Mouse (Mus musculus) cerebellum, adult 18-20 months (tissue): ENCODE results near the gene Timm13.
A peak's percentile ranks its signal among the peaks of the same experiment; 100 is the strongest.

Experiments
- DNase-seq, 2 experiments: peaks; one replicate each; pipeline ENCODE4 v3.0.0; 2021

The Timm13 gene

DNA sequence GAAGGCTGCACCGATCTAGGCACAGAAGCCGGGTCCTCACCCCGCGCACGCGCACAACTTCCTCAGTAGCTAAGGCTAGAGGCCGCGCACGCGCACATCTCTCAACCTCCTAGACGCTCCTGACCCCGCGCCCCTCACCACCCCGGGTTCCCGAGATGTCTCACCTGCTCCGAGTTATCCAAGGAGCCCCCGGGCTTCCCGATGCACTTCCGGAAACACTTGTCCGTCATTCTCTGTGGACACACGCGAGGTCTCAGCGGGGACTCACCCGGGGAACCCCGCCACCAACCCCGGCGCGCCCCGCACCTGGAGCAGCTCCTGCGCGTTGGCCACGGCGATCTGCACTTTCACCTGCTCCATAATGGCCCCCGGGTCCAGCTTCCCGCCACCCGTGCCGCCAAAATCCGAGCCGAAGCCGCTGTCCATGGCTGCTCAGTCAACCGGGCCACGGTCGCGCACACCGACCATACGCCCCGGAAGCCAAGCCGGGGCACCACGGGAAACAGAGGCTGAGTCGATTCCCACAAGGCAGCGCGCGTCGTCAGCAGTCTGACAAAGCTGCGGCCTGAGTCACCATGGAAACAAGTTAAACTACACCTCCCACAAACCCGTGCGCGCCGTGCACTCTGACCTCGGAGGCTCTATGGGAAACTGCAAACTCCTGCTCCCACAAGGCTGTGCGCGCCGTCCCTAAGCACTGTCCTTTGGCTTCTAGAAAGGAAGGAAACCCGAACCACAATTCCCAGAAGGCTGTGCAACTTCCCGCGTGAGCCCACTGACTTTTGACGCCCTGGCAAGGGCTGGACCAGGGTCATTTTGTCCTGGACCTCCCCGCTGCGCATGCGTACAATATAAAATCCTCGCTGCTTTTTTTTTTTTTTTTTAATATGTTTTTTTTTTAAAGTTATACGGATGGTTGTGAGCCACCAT is at the start of gene Timm13:
Timm13 (minus strand) TSS at position 652 of the 930 bp plus-strand sequence.
- peak; percentile 97 to 100 for DNase-seq

DNA sequence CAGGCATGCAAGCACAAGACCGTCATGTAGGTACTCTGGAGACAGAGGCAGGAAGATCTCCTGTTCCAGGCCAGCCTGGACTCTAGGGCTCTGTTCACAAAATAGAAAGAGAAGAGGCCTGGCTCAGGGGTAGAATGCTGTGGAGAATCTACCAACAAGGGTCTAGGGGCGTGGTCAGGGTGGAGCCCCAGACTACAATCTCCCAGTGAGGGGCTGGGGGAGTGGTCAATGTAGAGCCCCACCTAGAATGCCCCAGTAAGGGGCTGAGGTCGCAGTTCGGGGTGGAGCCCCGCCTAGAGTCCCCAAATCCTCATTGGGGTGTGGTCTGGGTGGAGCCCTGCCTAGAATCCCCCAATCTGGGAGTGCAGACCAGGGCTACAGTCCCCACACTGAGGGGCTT is 49.5 kb upstream of the Timm13 start:
- DNase-seq = no peak

DNA sequence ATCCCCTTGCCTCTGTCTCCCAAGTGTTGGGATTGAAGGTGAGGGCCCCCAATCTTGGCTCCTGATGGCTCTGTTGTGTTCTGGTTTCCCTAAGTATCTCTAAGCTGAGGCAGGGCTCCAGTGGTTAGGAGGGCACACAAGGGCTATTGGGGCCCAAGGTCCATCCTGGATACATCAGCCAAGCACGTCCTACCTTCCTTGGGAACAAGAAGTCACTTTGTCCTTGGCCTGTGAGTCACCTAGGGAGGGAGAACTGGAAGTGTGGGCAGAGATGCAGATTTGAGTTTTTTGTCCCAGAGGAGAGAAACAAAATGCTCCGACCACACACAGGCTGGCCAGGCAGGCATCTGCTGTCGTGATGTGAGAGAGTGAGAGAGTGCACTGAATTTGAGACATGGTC is 48.3 kb upstream of the Timm13 start:
- DNase-seq = no peak

- no peak for DNase-seq
Measured at GRCm38 (mm10) chr10:80948570-80948969, 47.8 kb upstream of the Timm13 start.

GRCm38 (mm10) chr10:80947802-80948201 is 47.0 kb upstream of the Timm13 start:
- no peak for DNase-seq

DNA sequence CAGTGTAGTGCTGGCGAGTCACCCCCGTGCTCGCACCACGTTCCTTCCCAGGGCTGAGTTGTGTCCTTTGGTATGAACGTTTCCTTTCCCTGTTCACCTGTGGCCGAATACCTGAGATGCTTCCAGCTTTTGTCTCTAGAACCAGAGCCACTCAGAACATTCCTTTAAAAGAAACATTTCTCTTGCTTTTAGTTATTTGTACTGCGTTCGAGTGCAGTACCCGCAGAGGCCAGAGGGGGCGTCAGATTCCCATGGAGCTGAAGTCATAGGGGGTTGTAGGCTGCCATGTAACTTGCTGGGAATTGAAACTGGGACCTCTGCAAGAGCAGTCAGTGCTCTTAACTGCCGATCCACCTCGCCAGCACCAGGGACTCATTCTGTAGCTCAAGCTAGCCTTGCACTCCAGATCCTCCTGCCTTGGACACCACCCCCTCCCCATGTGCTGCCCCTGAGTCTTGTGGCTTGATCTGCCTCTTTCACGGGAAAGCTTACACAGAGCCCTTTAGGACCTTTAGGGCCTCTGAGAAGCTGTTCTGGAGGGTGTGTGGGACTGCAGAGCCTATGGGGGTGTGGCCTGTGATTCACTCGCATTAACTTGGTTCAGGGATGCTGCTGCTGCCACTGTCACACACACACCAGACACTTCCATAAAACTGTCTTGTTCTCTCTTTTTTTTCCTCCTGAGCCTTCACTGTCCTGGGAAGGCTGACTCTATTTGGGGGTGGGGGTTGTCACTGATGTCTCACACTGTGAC is 46.1 kb upstream of the Timm13 start:
- no peak for DNase-seq

GRCm38 (mm10) chr10:80944231-80944630 is 43.5 kb upstream of the Timm13 start:
- DNase-seq = no peak

GRCm38 (mm10) chr10:80943701-80944100 is 42.9 kb upstream of the Timm13 start:
- DNase-seq = no peak

GRCm38 (mm10) chr10:80942919-80943318 is 42.1 kb upstream of the Timm13 start:
- no peak for DNase-seq

DNA sequence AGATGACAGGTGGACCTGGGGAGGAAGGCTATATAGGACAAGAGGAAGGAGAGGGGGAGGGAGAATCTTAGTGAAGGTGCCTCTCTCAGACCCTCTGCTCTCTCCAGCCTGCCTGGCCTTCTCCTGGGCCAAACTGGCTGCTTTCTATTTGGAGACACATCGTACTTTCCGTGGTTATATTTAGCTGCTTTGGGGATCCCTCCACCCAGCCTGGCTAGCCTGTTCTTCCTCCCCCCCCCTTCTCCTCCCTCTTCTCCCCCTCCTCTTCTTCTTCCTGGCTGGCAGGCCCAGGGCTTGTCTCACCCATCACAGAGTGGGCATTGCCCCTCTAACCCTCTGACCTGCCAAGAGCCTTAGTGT is 40.2 kb upstream of the Timm13 start:
- DNase-seq = no peak

- DNase-seq = peak in 1 of 2 experiments; percentile 34
Measured at GRCm38 (mm10) chr10:80940320-80940987, 39.7 kb upstream of the Timm13 start.

GRCm38 (mm10) chr10:80939671-80940070 is 38.9 kb upstream of the Timm13 start:
- DNase-seq = peak; percentile 73 to 81

GRCm38 (mm10) chr10:80938831-80939550 is 38.2 kb upstream of the Timm13 start:
- DNase-seq = no peak

GRCm38 (mm10) chr10:80937646-80938045 is 36.9 kb upstream of the Timm13 start:
- DNase-seq = no peak

DNA sequence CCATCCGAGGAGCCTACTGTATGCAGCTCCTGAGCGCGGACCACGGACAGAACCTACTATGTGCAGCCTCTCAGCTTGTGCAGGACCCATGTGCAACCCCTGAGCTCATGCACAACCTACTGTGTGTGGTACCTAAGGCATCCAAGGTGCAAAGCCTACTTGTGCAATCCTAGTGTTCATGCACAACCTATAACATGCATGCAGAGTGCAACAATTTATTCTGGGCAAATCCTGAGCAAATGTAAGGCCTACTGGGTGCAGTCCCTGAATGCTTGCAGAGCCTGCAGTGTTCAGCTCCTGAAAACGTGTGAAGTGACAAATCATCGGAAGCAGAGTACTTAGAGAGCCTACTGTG is 36.0 kb upstream of the Timm13 start:
- DNase-seq = no peak

- peak; percentile 64 to 76 for DNase-seq
Measured at GRCm38 (mm10) chr10:80936135-80936809, 35.5 kb upstream of the Timm13 start.

DNA sequence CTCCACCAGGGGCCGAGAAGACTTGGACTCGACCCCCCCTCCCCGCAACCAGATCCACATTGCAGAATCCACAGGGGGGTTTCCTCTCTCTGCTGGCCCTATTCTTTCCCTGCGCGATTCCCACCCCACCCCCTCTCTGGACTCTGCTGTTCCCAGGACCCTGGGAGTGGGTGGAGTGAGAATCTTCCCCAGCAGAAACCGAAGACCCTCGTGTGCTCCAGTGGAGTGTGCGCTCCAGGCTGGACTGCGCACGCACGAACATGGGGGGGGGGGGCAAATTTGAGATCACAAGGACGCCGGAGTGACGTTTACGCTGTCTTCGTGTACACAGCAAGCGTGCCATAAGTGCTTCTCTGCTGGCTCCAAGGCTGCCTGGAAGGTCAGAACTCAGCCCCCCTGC is 34.9 kb upstream of the Timm13 start:
- no peak for DNase-seq

DNA sequence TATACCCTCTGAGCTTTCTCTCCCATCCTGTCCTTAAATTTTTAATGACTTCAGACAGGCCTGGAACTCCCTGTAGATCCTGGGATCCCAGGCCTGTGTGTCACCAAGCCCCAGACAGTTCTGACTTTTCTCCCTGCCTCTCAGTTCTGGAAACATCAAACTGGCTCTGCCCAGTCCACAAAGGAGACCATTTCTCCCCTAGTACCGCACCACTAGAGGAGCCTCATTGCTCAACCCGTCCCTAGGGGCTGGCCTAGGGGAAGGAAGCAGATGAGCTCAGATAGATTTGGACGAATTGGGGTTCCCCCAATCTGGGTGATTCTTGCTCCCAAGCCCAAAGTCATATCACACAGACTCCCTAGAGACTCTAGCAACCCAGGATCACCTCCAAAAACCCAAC is 34.5 kb upstream of the Timm13 start:
- DNase-seq = no peak

DNA sequence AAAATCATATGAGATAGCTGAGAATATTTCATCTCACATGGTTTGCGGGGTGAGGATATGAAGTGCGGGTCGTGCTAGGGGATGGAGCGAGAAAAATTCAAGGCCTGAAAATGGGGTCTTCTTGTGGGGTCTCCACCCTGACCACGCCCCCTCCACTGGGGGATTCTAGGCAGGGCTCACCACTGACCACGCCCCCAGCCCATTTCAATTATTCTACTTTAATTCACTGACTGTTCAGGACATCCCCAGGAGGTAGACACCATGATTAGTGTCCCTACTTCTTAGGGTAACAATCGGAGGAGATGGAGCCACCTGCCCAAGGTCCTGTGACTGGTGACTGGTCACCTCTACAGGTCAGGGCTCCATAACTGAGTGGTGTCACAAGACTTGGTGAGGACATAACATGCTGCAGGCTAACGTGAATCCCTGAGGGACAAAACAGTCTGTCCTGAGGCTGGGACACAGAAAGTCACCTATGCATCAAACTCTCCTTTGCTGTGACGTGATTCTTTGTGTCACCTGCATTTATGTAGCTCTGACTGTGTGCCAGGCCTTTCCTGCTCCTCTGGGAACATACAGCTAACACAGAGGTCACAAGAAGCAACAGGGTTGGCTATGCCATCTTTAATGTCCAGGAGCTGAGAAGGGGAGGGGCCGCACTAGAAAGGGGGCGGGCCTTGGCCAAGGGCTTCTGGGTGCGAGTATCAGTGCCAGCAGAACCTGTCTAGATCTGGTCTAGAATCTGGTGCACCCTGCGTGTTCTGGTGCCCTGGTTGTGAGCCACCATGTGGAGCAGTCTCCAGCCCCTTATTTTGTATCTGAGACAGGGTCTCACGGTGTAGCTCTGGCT is 33.6 kb upstream of the Timm13 start:
- DNase-seq = peak in 1 of 2 experiments; percentile 18

- DNase-seq = peak in 1 of 2 experiments; percentile 17
Measured at GRCm38 (mm10) chr10:80933421-80933979, 32.7 kb upstream of the Timm13 start.
